8 mouse cellular contexts compared by ENCODE assay signal in genomic region chr8:57328161-57328920, GRCm38 (mm10). TPM values are rescaled to one million over a fixed set of nuclear protein-coding genes. Genes with fewer than 3 reads are reported as not detected.
DNase-seq lines count a peak whose midpoint lies in the region; ATAC-seq and TF ChIP-seq lines count a peak whose summit lies in the region.

No protein-coding gene starts in this region.

- ATAC-seq in forebrain, embryonic 11.5 days (replicated peaks; ENCODE audit: low FRiP score): peak; percentile 86
- ATAC-seq in neural tube, embryonic 11.5 days (ENCODE audit: insufficient read depth, low FRiP score, low TSS enrichment): peak; percentile 77
- ATAC-seq in erythroblast, adult 5-6 weeks (replicated peaks; ENCODE audit: low FRiP score, poor library complexity, severe bottlenecking): no peak

- WGBS in forebrain, embryonic 11.5 days: under 1% methylated on average over 42 of the region's 42 CpGs
- 3% methylated on average over 42 of the region's 42 CpGs for WGBS in liver, adult 2 months
- under 1% methylated on average over 42 of the region's 42 CpGs for WGBS in neural tube, embryonic 11.5 days

- no peak for TF ChIP-seq POLR2A in liver, adult 2 months (IDR thresholded peaks at IDR 0.05; ENCODE audit: extremely low read depth, insufficient read depth, low read length)

- peak overlapping the region; percentile 16 for H3K4me2 ChIP-seq in forebrain, embryonic 11.5 days (ENCODE audit: low read depth, low read length, severe bottlenecking)
- H3K4me2 ChIP-seq in neural tube, embryonic 11.5 days (ENCODE audit: low read depth): peak overlapping the region; percentile 15

- peak; percentile 77 for DNase-seq in adrenal gland, postnatal 10 days
- DNase-seq in adrenal gland, adult 18-20 months (ENCODE audit: low spot score in 2 of 2): no peak
- DNase-seq in forebrain, embryonic 11.5 days (ENCODE audit: low spot score): peak; percentile 79
- peak; percentile 91 to 94 for DNase-seq in heart, postnatal 10 days
- DNase-seq in liver, adult 2 months (ENCODE audit: extremely low read depth, low read depth, low spot score): no peak
- peak; percentile 84 for DNase-seq in neural tube, embryonic 11.5 days (ENCODE audit: low spot score)
- DNase-seq in ovary, adult 18-20 months (ENCODE audit: low spot score): no peak

- no peak for TF ChIP-seq CTCF in liver, adult 2 months (IDR thresholded peaks at IDR 0.05; ENCODE audit: low read depth, low read length)

- peak overlapping the region; percentile 1; the same call in 1 of the 2 replicates for H3K4me3 ChIP-seq in forebrain, embryonic 11.5 days (ENCODE audit: low read depth, low read length)
- no peak overlapping the region; the same call in 1 of the 2 replicates for H3K4me3 ChIP-seq in liver, adult 2 months (ENCODE audit: insufficient read depth, low read depth, low read length)
- H3K4me3 ChIP-seq in neural tube, embryonic 11.5 days (ENCODE audit: low read depth, low read length): peak overlapping the region; percentile 10; the same call in 1 of the 2 replicates

- no peaks in the 10 kb centered on the region for H3K36me3 ChIP-seq in forebrain, embryonic 11.5 days (ENCODE audit: control insufficient read depth, insufficient read depth, low read length)
- no peaks in the 10 kb centered on the region for H3K36me3 ChIP-seq in liver, adult 2 months (ENCODE audit: control insufficient read depth, insufficient read depth, low read length)
- H3K36me3 ChIP-seq in neural tube, embryonic 11.5 days (ENCODE audit: control insufficient read depth, insufficient read depth, low read length): no peaks in the 10 kb centered on the region

- no peaks in the 10 kb centered on the region for H3K79me2 ChIP-seq in liver, adult 2 months (ENCODE audit: control insufficient read depth, insufficient read depth, low read length)

- intact Hi-C loops in heart, postnatal 10 days (cut with DNase I): no loop called here

- H3K9me3 ChIP-seq in forebrain, embryonic 11.5 days (ENCODE audit: control insufficient read depth, low read length): no peaks in the 10 kb centered on the region
- no peaks in the 10 kb centered on the region for H3K9me3 ChIP-seq in neural tube, embryonic 11.5 days (ENCODE audit: control insufficient read depth, low read length)

- H3K9ac ChIP-seq in forebrain, embryonic 11.5 days (ENCODE audit: low read length): no peak overlapping the region
- H3K9ac ChIP-seq in liver, adult 2 months (ENCODE audit: low read depth, low read length): no peak overlapping the region
- H3K9ac ChIP-seq in neural tube, embryonic 11.5 days (ENCODE audit: low read length): no peak overlapping the region

- peaks cover 92% of the 10 kb centered on the region for H3K27me3 ChIP-seq in forebrain, embryonic 11.5 days (ENCODE audit: control insufficient read depth, insufficient read depth, low read length)
- H3K27me3 ChIP-seq in liver, adult 2 months (ENCODE audit: control insufficient read depth, insufficient read depth, low read length): 0 out of 2 replicates have a peak, but pooled peaks cover 4% of the 10 kb centered on the region
- peaks cover 97% of the 10 kb centered on the region for H3K27me3 ChIP-seq in neural tube, embryonic 11.5 days (ENCODE audit: control insufficient read depth, insufficient read depth, low read length)

- H3K4me1 ChIP-seq in forebrain, embryonic 11.5 days (replicated peaks; ENCODE audit: control insufficient read depth, insufficient read depth, low read length): peaks cover 7% of the 10 kb centered on the region; the same call in 1 of the 2 replicates
- no peaks in the 10 kb centered on the region for H3K4me1 ChIP-seq in liver, adult 2 months (ENCODE audit: control insufficient read depth, insufficient read depth, low read length)
- no peaks in the 10 kb centered on the region; the same call in 1 of the 2 replicates for H3K4me1 ChIP-seq in neural tube, embryonic 11.5 days (ENCODE audit: control insufficient read depth, insufficient read depth, low read length)

- no peak overlapping the region for H3K27ac ChIP-seq in forebrain, embryonic 11.5 days (ENCODE audit: low read depth, low read length)
- 0 out of 2 replicates have a peak overlapping the region, but pooled peaks have one; percentile 11 for H3K27ac ChIP-seq in liver, adult 2 months (replicated peaks; ENCODE audit: insufficient read depth, low read depth, low read length)
- H3K27ac ChIP-seq in neural tube, embryonic 11.5 days (ENCODE audit: low read depth, low read length): no peak overlapping the region

RNA-seq across cellular contexts. Expression of gene Hand2, which starts 7.6 kb away (rescaled TPM):
- total RNA-seq in adrenal gland, postnatal 10 days (2021): 10 to 100 TPM; 32.2 to 38.4 TPM
- 10 to 100 TPM; 33.9 to 39.7 TPM for total RNA-seq in adrenal gland, adult 18-20 months (2021)
- polyA plus RNA-seq in forebrain, embryonic 11.5 days (2014; fragmentation: Nextera tagmentation; extraction: Ambion mirVana): not detected in 2 replicates
- 10 to 100 TPM; 52.5 to 58.9 TPM for total RNA-seq in heart, postnatal 10 days (2021)
- total RNA-seq in liver, adult 2 months (2014; rRNA removed): 1.9 and 2.0 TPM in 2 replicates
- 3.9 and 4.1 TPM in 2 replicates for polyA plus RNA-seq in liver, adult 2 months (2012; rRNA removed)
- polyA plus RNA-seq in neural tube, embryonic 11.5 days (2014; fragmentation: Nextera tagmentation; extraction: Ambion mirVana): 0.20 TPM in 1 of 2 replicates, not detected in the other
- not detected in 2 replicates for total RNA-seq in erythroblast, adult 5-6 weeks (2015; ENCODE audit: low replicate concordance)
- total RNA-seq in erythroblast, adult 5-6 weeks (2017; ENCODE audit: low replicate concordance): 0.28 TPM in 1 of 2 replicates, not detected in the other

Comparison
In these comparisons a context has a peak if more than half of its experiments do, and no peak if none do; other contexts are left out.
1. DNase-seq: peak in adrenal gland, postnatal 10 days (single experiment), forebrain, embryonic 11.5 days (single experiment), heart, postnatal 10 days (2 of 2) and neural tube, embryonic 11.5 days (single experiment); none in adrenal gland, adult 18-20 months (0 of 2), liver, adult 2 months (single experiment) and ovary, adult 18-20 months (single experiment).
2. RNA of gene Hand2, which starts 7.6 kb away (total RNA-seq): 52.5 to 58.9 TPM in heart, postnatal 10 days, 33.9 to 39.7 TPM in adrenal gland, adult 18-20 months and 32.2 to 38.4 TPM in adrenal gland, postnatal 10 days; 1.9 to 2.0 TPM in liver, adult 2 months and 0.28 TPM in erythroblast, adult 5-6 weeks; every median in the first group is over 10 times any median in the second.